Mouse (Mus musculus): ENCODE results near the gene Shc4. TPM values are rescaled to one million over a fixed set of nuclear protein-coding genes. Genes with fewer than 3 reads are reported as not detected.

The Shc4 gene
- polyA plus RNA-seq, 1 experiment from 2014 or later = 0.26 TPM

DNA sequence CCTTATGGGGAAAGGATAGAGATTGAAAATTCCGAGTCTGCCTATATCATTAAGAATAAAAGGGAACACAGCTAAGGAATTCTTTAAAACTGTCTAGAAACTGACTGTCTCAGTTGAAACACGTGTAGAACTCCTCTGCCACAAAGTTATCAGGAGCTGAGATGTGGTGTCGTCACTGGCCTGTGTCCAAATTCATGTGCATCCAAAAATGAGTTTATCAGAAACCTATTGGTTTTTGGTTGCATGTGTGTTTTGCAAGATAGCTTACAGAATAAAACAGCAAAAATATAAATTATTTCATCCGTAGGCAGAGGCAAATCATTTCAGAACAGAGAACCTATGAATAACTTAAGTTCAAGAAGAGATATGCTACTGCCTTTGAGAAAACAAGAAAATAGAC lies 57.3 kb downstream of the Shc4 start:
- H3K9ac ChIP-seq (replicated peaks) = no peak overlapping the region
- no peaks in the 10 kb centered on the region for H3K27me3 ChIP-seq (ENCODE audit: insufficient read depth, low read length)
- H3K27ac ChIP-seq (ENCODE audit: low read depth) = peak overlapping the region; percentile 58; the same call in 1 of the 2 replicates
- no peaks in the 10 kb centered on the region for H3K36me3 ChIP-seq (replicated peaks; ENCODE audit: insufficient read depth, low read length)
- ATAC-seq = peak; percentile 56
- no peaks in the 10 kb centered on the region for H3K9me3 ChIP-seq (ENCODE audit: low read length)
- peak overlapping the region; percentile 42; the same call in 1 of the 2 replicates for H3K4me2 ChIP-seq (ENCODE audit: low read depth, low read length)
- TF ChIP-seq CTCF (IDR thresholded peaks at IDR 0.05; ENCODE audit: low read depth) (no peak), EP300 (IDR thresholded peaks at IDR 0.05; ENCODE audit: low read depth) (peak; percentile 91)
- peak; percentile 36 for DNase-seq
- peaks cover 32% of the 10 kb centered on the region for H3K4me1 ChIP-seq (ENCODE audit: insufficient read depth)
- H3K4me3 ChIP-seq (ENCODE audit: low read depth, low read length) = no peak overlapping the region
- WGBS (ENCODE audit: insufficient replicate concordance) = 42% methylated on average over 4 of the region's 4 CpGs

DNA sequence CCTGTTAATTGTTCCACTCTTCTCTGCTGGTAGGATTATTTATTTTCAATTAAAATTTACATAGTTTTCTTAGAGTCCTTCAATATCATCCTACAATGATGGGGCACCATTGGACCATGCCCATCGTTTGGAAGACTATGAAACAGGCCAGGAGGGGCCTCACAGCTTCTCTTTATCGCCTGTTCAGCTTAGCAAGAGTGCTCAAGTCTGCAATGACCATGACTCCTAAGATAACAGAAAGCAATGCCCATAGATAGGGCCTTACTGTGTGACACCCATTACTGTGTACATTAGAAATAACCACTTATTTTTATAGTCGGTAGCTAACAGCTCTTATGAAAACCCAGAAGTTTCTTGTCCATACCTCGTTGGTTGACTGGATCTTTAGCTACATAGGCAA lies 58.0 kb downstream of the Shc4 start:
- Histone ChIP-seq H3K27me3 (ENCODE audit: insufficient read depth, low read length) (no peaks in the 10 kb centered on the region), H3K4me1 (ENCODE audit: insufficient read depth) (peaks cover 32% of the 10 kb centered on the region), H3K9me3 (ENCODE audit: low read length) (no peaks in the 10 kb centered on the region), H3K9ac (replicated peaks) (no peak overlapping the region), H3K27ac (ENCODE audit: low read depth) (peak overlapping the region; percentile 58), H3K4me3 (ENCODE audit: low read depth, low read length) (no peak overlapping the region), H3K4me2 (ENCODE audit: low read depth, low read length) (peak overlapping the region; percentile 18; the same call in 1 of the 2 replicates), H3K36me3 (replicated peaks; ENCODE audit: insufficient read depth, low read length) (no peaks in the 10 kb centered on the region)
- TF ChIP-seq EP300 (IDR thresholded peaks at IDR 0.05; ENCODE audit: low read depth) (peak; percentile 90), CTCF (IDR thresholded peaks at IDR 0.05; ENCODE audit: low read depth) (no peak)
- WGBS (ENCODE audit: insufficient replicate concordance) = 51% methylated on average over 4 of the region's 4 CpGs
- DNase-seq = no peak
- peak; percentile 66 for ATAC-seq

DNA sequence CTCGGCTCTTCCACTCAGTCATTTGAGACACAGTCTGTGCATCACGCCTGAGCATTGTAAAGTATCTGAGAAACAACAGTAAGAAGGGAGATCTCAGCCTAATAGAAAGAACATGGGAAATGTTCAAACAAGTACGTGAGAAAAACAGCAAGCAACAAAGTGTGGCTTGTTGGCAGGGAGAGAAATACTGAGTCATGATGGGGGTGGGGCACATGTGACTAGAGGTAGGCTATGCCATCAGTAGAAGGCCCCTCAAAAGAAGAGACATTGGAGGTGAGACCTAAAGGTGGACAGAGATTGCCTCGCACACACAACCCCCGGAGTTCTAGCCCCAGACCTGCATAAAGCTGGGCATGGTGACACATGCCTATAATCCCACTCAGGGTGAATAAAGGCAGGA lies 58.7 kb downstream of the Shc4 start:
- H3K27ac ChIP-seq (ENCODE audit: low read depth) = peak overlapping the region; percentile 46; the same call in 1 of the 2 replicates
- no peak overlapping the region for H3K9ac ChIP-seq (replicated peaks)
- 79% methylated on average over 5 of the region's 5 CpGs for WGBS (ENCODE audit: insufficient replicate concordance)
- no peaks in the 10 kb centered on the region for H3K36me3 ChIP-seq (replicated peaks; ENCODE audit: insufficient read depth, low read length)
- DNase-seq (peak; percentile 22), ATAC-seq (no peak; the same call in 1 of the 2 replicates)
- no peaks in the 10 kb centered on the region for H3K9me3 ChIP-seq (ENCODE audit: low read length)
- H3K27me3 ChIP-seq (ENCODE audit: insufficient read depth, low read length) = no peaks in the 10 kb centered on the region
- peaks cover 38% of the 10 kb centered on the region for H3K4me1 ChIP-seq (ENCODE audit: insufficient read depth)
- TF ChIP-seq CTCF (IDR thresholded peaks at IDR 0.05; ENCODE audit: low read depth) = no peak
- no peak for TF ChIP-seq EP300 (IDR thresholded peaks at IDR 0.05; ENCODE audit: low read depth)
- H3K4me2 ChIP-seq (ENCODE audit: low read depth, low read length) = no peak overlapping the region
- no peak overlapping the region for H3K4me3 ChIP-seq (ENCODE audit: low read depth, low read length)

DNA sequence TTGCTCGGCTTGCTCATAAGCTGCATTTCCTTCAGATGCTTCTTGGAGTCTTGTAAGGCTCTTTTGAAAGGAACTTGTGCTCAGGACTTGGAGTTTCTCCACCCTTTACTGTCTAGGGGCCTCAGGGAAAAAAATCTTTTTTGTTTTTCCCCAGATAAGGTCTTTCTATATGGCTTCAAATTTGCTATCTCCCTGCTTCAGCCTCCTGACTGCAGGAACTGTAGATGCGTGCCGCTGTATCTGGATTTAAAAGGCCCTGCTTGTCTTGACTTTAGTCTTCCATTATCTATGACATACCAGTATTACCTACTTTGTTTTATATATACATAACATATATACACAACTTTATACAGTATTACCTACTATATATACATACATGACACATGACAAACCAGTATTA lies 61.4 kb downstream of the Shc4 start:
- ATAC-seq (no peak), DNase-seq (no peak)
- Histone ChIP-seq H3K36me3 (replicated peaks; ENCODE audit: insufficient read depth, low read length) (no peaks in the 10 kb centered on the region), H3K4me2 (ENCODE audit: low read depth, low read length) (no peak overlapping the region), H3K9ac (replicated peaks) (no peak overlapping the region), H3K4me3 (ENCODE audit: low read depth, low read length) (no peak overlapping the region), H3K27me3 (ENCODE audit: insufficient read depth, low read length) (no peaks in the 10 kb centered on the region), H3K27ac (ENCODE audit: low read depth) (no peak overlapping the region), H3K9me3 (ENCODE audit: low read length) (no peaks in the 10 kb centered on the region), H3K4me1 (ENCODE audit: insufficient read depth) (peaks cover 34% of the 10 kb centered on the region)
- WGBS (ENCODE audit: insufficient replicate concordance) = 59% methylated on average over 3 of the region's 3 CpGs
- TF ChIP-seq CTCF (IDR thresholded peaks at IDR 0.05; ENCODE audit: low read depth) = no peak
- peak; percentile 43; the same call in 1 of the 2 replicates for TF ChIP-seq EP300 (IDR thresholded peaks at IDR 0.05; ENCODE audit: low read depth)

DNA sequence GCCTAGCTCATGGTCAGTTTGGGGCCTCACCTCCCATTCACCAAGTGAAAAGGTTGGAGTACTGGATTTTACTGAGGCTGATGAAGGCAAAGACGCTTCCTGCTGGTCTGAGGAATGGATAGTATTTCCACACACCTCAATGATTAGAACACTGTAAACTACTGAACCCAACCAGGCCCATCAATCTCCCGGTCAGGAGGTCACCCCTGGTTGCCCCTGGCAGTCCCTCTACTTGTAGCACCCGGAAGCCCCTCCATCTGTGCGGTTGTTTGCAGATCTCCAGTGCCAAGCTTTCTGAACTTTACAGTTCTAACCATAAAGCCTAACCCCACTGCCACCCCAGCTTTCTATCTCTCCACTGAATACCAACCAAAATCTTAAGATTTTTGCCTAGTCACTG lies 62.8 kb downstream of the Shc4 start:
- no peak overlapping the region for H3K27ac ChIP-seq (ENCODE audit: low read depth)
- no peaks in the 10 kb centered on the region for H3K9me3 ChIP-seq (ENCODE audit: low read length)
- no peak overlapping the region for H3K9ac ChIP-seq (replicated peaks)
- H3K4me2 ChIP-seq (ENCODE audit: low read depth, low read length) = peak overlapping the region; percentile 59; the same call in 1 of the 2 replicates
- TF ChIP-seq CTCF (IDR thresholded peaks at IDR 0.05; ENCODE audit: low read depth) (no peak), EP300 (IDR thresholded peaks at IDR 0.05; ENCODE audit: low read depth) (no peak)
- DNase-seq (no peak), ATAC-seq (no peak)
- H3K27me3 ChIP-seq (ENCODE audit: insufficient read depth, low read length) = no peaks in the 10 kb centered on the region
- H3K36me3 ChIP-seq (replicated peaks; ENCODE audit: insufficient read depth, low read length) = no peaks in the 10 kb centered on the region
- peaks cover 26% of the 10 kb centered on the region for H3K4me1 ChIP-seq (ENCODE audit: insufficient read depth)
- 81% methylated on average over 4 of the region's 4 CpGs for WGBS (ENCODE audit: insufficient replicate concordance)
- H3K4me3 ChIP-seq (ENCODE audit: low read depth, low read length) = no peak overlapping the region

DNA sequence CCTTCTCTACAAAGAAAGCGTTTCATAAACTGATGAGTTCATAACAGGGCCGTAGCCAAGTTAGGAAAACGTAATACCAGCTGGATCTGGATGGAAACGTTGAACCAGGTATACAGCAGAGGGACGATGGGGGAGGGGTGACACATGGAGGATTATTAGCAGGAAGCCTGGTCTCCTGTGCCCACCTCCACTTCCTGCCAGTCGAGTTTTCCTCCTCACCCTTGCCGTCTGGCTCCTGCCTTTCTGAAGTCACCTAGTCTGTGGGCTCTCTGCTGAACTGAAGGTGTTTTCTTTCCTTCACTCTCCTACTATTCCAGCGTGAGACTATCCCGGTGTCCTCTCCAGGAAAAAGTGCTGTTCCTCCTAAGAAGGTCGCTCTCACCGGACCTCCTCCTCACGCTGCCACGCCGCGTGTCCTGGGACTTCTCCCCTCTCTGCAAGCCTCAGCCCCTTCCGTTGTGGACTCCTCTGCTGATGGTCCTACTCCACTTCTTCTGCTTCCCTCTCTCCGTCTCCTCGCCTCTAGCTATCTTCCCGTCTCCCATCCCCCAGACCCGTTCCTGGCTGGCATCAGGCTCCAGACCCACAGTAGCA lies 63.3 kb downstream of the Shc4 start:
- H3K4me3 ChIP-seq (ENCODE audit: low read depth, low read length) = 0 out of 2 replicates have a peak overlapping the region, but pooled peaks have one; percentile 5
- no peak for DNase-seq
- ATAC-seq = peak; percentile 48; the same call in 1 of the 2 replicates
- 37% methylated on average over 20 of the region's 20 CpGs for WGBS (ENCODE audit: insufficient replicate concordance)
- peak overlapping the region; percentile 48; the same call in 1 of the 2 replicates for H3K9ac ChIP-seq (replicated peaks)
- peak overlapping the region; percentile 59 for H3K4me2 ChIP-seq (ENCODE audit: low read depth, low read length)
- H3K27me3 ChIP-seq (ENCODE audit: insufficient read depth, low read length) = no peaks in the 10 kb centered on the region
- H3K27ac ChIP-seq (ENCODE audit: low read depth) = no peak overlapping the region
- TF ChIP-seq CTCF (IDR thresholded peaks at IDR 0.05; ENCODE audit: low read depth) = no peak
- no peak for TF ChIP-seq EP300 (IDR thresholded peaks at IDR 0.05; ENCODE audit: low read depth)
- peaks cover 21% of the 10 kb centered on the region for H3K4me1 ChIP-seq (ENCODE audit: insufficient read depth)
- no peaks in the 10 kb centered on the region for H3K36me3 ChIP-seq (replicated peaks; ENCODE audit: insufficient read depth, low read length)
- H3K9me3 ChIP-seq (ENCODE audit: low read length) = no peaks in the 10 kb centered on the region

All from liver, postnatal 0 days (tissue).